Mouse (Mus musculus) hindbrain, embryonic 16.5 days (tissue): ENCODE data around the gene Fopnl. TPM values are rescaled to one million over a fixed set of nuclear protein-coding genes. Genes with fewer than 3 reads are reported as not detected.

Experiments
- ATAC-seq: fragments of 200-750 bp; cut with Nextera tagmentation; 2 replicates; pipeline ENCODE4 v1.8.0; 2017; ENCODE audit warnings: moderate TSS enrichment, moderate library complexity
- H3K27ac ChIP-seq: fragments of 300-500 bp; sonication (generic); 2 replicates; pipeline ENCODE4 v1.5.1; 2014; ENCODE audit warnings: low read depth, mild to moderate bottlenecking, control low read depth, low read length, moderate library complexity
- H3K27me3 ChIP-seq: fragments of 300-500 bp; sonication (generic); replicated peaks from 2 replicates; pipeline ENCODE4 v1.6.1; 2014; ENCODE audit warnings: low read length; ENCODE audit not compliant: control insufficient read depth, insufficient read depth
- H3K36me3 ChIP-seq: fragments of 300-500 bp; sonication (generic); 2 replicates; pipeline ENCODE4 v1.6.1; 2014; ENCODE audit warnings: mild to moderate bottlenecking, low read length, moderate library complexity, mixed read lengths; ENCODE audit not compliant: control insufficient read depth, insufficient read depth
- H3K4me1 ChIP-seq: fragments of 300-500 bp; sonication (generic); 2 replicates; pipeline ENCODE4 v1.6.1; 2014; ENCODE audit warnings: low read depth, low read length; ENCODE audit not compliant: control insufficient read depth, insufficient read depth
- H3K4me2 ChIP-seq: fragments of 300-500 bp; sonication (generic); 2 replicates; pipeline ENCODE4 v1.6.1; 2014; ENCODE audit warnings: mild to moderate bottlenecking, low read length, control low read depth, moderate library complexity
- H3K4me3 ChIP-seq: fragments of 300-500 bp; sonication (generic); 2 replicates; pipeline ENCODE4 v1.5.1; 2014; ENCODE audit warnings: mild to moderate bottlenecking, low read length, control low read depth, moderate library complexity
- H3K9ac ChIP-seq: fragments of 300-500 bp; sonication (generic); 2 replicates; pipeline ENCODE4 v1.6.1; 2014; ENCODE audit warnings: low read depth, mild to moderate bottlenecking, control low read depth, low read length, moderate library complexity
- H3K9me3 ChIP-seq: fragments of 300-500 bp; sonication (generic); 2 replicates; pipeline ENCODE4 v1.6.1; 2014; ENCODE audit warnings: mild to moderate bottlenecking, low read length, moderate library complexity; ENCODE audit not compliant: control insufficient read depth
- WGBS: fragments of 180-500 bp; shearing (Covaris S2); extraction: QIAGEN DNeasy Blood & Tissue Kit; methylation state at CpG from one replicate; pipeline ENCODE4 v1.1.7; 2014; 5-methylcytosine and 5-hydroxymethylcytosine counted together
- polyA plus RNA-seq: library from polyadenylated mRNA; unstranded; fragments of >200 nt; fragmentation: Nextera tagmentation; extraction: Ambion mirVana; gene quantifications from 2 replicates; pipeline ENCODE4 v1.2.1, GENCODE M21; 2015

The Fopnl gene
- polyA plus RNA-seq, 1 experiment from 2014 or later: 195 TPM

GRCm38 (mm10) chr16:14311371-14311770 is 5.8 kb downstream of the Fopnl start:
- no peak for ATAC-seq
- Histone ChIP-seq H3K36me3 (peaks cover 22% of the 10 kb centered on the region), H3K27ac (no peak overlapping the region), H3K27me3 (no peaks in the 10 kb centered on the region), H3K9ac (no peak overlapping the region), H3K4me3 (no peak overlapping the region), H3K4me2 (no peak overlapping the region), H3K4me1 (peaks cover 9% of the 10 kb centered on the region), H3K9me3 (no peaks in the 10 kb centered on the region)
- 51% methylated on average over 6 of the region's 6 CpGs for whole genome bisulfite sequencing

GRCm38 (mm10) chr16:14309833-14310232 is 7.4 kb downstream of the Fopnl start:
- Histone ChIP-seq H3K36me3 (peaks cover 22% of the 10 kb centered on the region), H3K4me1 (no peaks in the 10 kb centered on the region), H3K9ac (no peak overlapping the region), H3K4me2 (no peak overlapping the region), H3K4me3 (no peak overlapping the region), H3K9me3 (no peaks in the 10 kb centered on the region), H3K27ac (no peak overlapping the region), H3K27me3 (no peaks in the 10 kb centered on the region)
- no peak for ATAC-seq
- WGBS: 82% methylated on average over 3 of the region's 3 CpGs

GRCm38 (mm10) chr16:14308245-14309073 is 8.7 kb downstream of the Fopnl start:
- H3K27ac ChIP-seq: no peak overlapping the region
- no peaks in the 10 kb centered on the region for H3K9me3 ChIP-seq
- no peak overlapping the region for H3K4me3 ChIP-seq
- ATAC-seq: no peak
- no peaks in the 10 kb centered on the region for H3K4me1 ChIP-seq
- H3K9ac ChIP-seq: no peak overlapping the region
- no peak overlapping the region for H3K4me2 ChIP-seq
- peaks cover 21% of the 10 kb centered on the region for H3K36me3 ChIP-seq
- H3K27me3 ChIP-seq: no peaks in the 10 kb centered on the region
- WGBS: 92% methylated on average over 6 of the region's 6 CpGs

GRCm38 (mm10) chr16:14307373-14307772 is 9.8 kb downstream of the Fopnl start:
- H3K4me3 ChIP-seq: no peak overlapping the region
- no peaks in the 10 kb centered on the region for H3K27me3 ChIP-seq
- no peaks in the 10 kb centered on the region for H3K9me3 ChIP-seq
- WGBS: 94% methylated on average over 1 of the region's 1 CpGs
- H3K9ac ChIP-seq: no peak overlapping the region
- H3K27ac ChIP-seq: no peak overlapping the region
- peaks cover 17% of the 10 kb centered on the region for H3K36me3 ChIP-seq
- H3K4me1 ChIP-seq: no peaks in the 10 kb centered on the region
- no peak overlapping the region for H3K4me2 ChIP-seq
- ATAC-seq: no peak

GRCm38 (mm10) chr16:14306451-14306850 is 10.8 kb downstream of the Fopnl start:
- ATAC-seq: no peak
- H3K4me3 ChIP-seq: no peak overlapping the region
- peaks cover 12% of the 10 kb centered on the region for H3K36me3 ChIP-seq
- no peaks in the 10 kb centered on the region for H3K4me1 ChIP-seq
- no peaks in the 10 kb centered on the region for H3K27me3 ChIP-seq
- H3K4me2 ChIP-seq: no peak overlapping the region
- H3K9ac ChIP-seq: no peak overlapping the region
- H3K27ac ChIP-seq: no peak overlapping the region
- 88% methylated on average over 1 of the region's 1 CpGs for WGBS
- H3K9me3 ChIP-seq: no peaks in the 10 kb centered on the region

GRCm38 (mm10) chr16:14304791-14305190 is 12.4 kb downstream of the Fopnl start:
- no peak overlapping the region for H3K9ac ChIP-seq
- no peak overlapping the region for H3K27ac ChIP-seq
- H3K4me1 ChIP-seq: no peaks in the 10 kb centered on the region
- no peak overlapping the region for H3K4me3 ChIP-seq
- ATAC-seq: no peak
- no peaks in the 10 kb centered on the region for H3K27me3 ChIP-seq
- peaks cover 6% of the 10 kb centered on the region; the same call in 1 of the 2 replicates for H3K36me3 ChIP-seq
- no peak overlapping the region for H3K4me2 ChIP-seq
- 92% methylated on average over 3 of the region's 3 CpGs for WGBS
- no peaks in the 10 kb centered on the region for H3K9me3 ChIP-seq

GRCm38 (mm10) chr16:14303676-14304075 is 13.5 kb downstream of the Fopnl start:
- no peak overlapping the region for H3K4me3 ChIP-seq
- ATAC-seq: no peak
- no peak overlapping the region for H3K27ac ChIP-seq
- H3K9me3 ChIP-seq: no peaks in the 10 kb centered on the region
- 73% methylated on average over 7 of the region's 7 CpGs for WGBS
- peaks cover 5% of the 10 kb centered on the region for H3K36me3 ChIP-seq
- H3K4me2 ChIP-seq: no peak overlapping the region
- no peaks in the 10 kb centered on the region for H3K27me3 ChIP-seq
- H3K9ac ChIP-seq: no peak overlapping the region
- H3K4me1 ChIP-seq: no peaks in the 10 kb centered on the region

GRCm38 (mm10) chr16:14303148-14303547 is 14.1 kb downstream of the Fopnl start:
- Histone ChIP-seq H3K36me3 (peaks cover 9% of the 10 kb centered on the region), H3K9me3 (no peaks in the 10 kb centered on the region), H3K4me3 (no peak overlapping the region), H3K4me2 (no peak overlapping the region), H3K9ac (no peak overlapping the region), H3K4me1 (no peaks in the 10 kb centered on the region), H3K27ac (no peak overlapping the region), H3K27me3 (no peaks in the 10 kb centered on the region)
- ATAC-seq: no peak; the same call in 1 of the 2 replicates
- WGBS: 79% methylated on average over 2 of the region's 2 CpGs

- peaks cover 6% of the 10 kb centered on the region; the same call in 1 of the 2 replicates for H3K36me3 ChIP-seq
- no peak overlapping the region for H3K4me3 ChIP-seq
- H3K4me2 ChIP-seq: no peak overlapping the region
- no peak overlapping the region for H3K9ac ChIP-seq
- no peaks in the 10 kb centered on the region for H3K4me1 ChIP-seq
- H3K27me3 ChIP-seq: no peaks in the 10 kb centered on the region
- H3K27ac ChIP-seq: no peak overlapping the region
- 97% methylated on average over 4 of the region's 4 CpGs for WGBS
- no peak for ATAC-seq
- no peaks in the 10 kb centered on the region for H3K9me3 ChIP-seq
Observed at GRCm38 (mm10) chr16:14298461-14298860, 18.7 kb downstream of the Fopnl start.
